Mouse (Mus musculus): ENCODE measurements around the gene Ankrd52. TPM values are rescaled to one million over a fixed set of nuclear protein-coding genes. Genes with fewer than 3 reads are reported as not detected.

Ankrd52 gene
- total RNA-seq, 1 experiment from 2014 or later: 8.9 TPM

- ATAC-seq (replicated peaks in 1 of 2; ENCODE audit: insufficient read depth in 1 of 2, low FRiP score in 2 of 2, low TSS enrichment in 1 of 2, low read depth in 1 of 2, poor library complexity in 2 of 2, severe bottlenecking in 2 of 2): no peak
These were observed 9.0 kb upstream of the Ankrd52 start for GRCm38 (mm10) chr10:128367899-128368401.

DNA sequence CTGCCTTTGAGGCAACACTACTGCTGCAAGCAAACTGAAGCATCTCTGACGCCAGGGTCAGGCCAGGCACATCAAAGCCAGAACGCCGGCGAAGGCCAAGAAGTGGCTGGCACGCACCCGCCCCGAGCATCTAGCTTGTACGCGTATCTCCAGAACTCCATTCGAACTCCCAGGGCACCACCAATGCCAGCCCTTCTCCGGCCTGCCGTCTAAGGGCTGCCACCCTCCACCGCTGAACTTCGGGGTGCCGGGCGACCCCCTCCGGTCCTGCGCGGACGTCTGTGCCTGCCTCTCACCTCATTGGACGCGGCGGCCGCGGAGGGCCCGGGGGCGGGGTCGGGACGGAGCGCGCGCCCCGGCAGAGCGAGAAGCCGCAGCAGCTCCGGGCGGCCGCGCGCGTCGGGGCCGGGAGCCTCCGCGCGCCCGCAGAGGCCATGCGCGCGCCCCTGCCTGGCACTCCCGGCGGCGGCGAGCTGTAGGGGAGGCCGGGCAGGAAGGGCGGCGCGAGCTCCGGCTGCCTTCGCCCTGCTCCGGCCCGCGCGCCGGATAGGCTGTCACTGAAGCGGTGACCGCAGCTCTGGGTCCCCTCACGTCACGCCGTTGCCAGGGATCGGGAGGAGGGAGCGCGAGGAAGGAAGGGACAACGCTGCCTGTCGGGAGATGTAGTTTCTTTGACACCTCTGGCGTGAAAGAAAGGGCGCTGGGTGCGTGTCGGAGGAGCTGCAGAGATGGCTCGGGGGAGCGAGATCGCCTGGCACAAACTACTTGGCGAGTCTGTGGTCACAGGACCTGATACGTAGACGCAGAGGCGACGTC is 8.3 kb upstream of the Ankrd52 start, which contains the start of gene Coq10a:
Gene Coq10a, minus strand, starts transcription at position 596 of the 816 bp plus-strand sequence.
- peak; percentile 89 to 94 for ATAC-seq (replicated peaks in 1 of 2; ENCODE audit: insufficient read depth in 1 of 2, low FRiP score in 2 of 2, low TSS enrichment in 1 of 2, low read depth in 1 of 2, poor library complexity in 2 of 2, severe bottlenecking in 2 of 2)

- no peak for ATAC-seq (replicated peaks in 1 of 2; ENCODE audit: insufficient read depth in 1 of 2, low FRiP score in 2 of 2, low TSS enrichment in 1 of 2, low read depth in 1 of 2, poor library complexity in 2 of 2, severe bottlenecking in 2 of 2)
These were observed 7.7 kb upstream of the Ankrd52 start for GRCm38 (mm10) chr10:128369218-128369543.

- ATAC-seq (replicated peaks in 1 of 2; ENCODE audit: insufficient read depth in 1 of 2, low FRiP score in 2 of 2, low TSS enrichment in 1 of 2, low read depth in 1 of 2, poor library complexity in 2 of 2, severe bottlenecking in 2 of 2): no peak
These were observed 7.3 kb upstream of the Ankrd52 start for GRCm38 (mm10) chr10:128369599-128369998.

GRCm38 (mm10) chr10:128370021-128370420 is 6.9 kb upstream of the Ankrd52 start:
- ATAC-seq (replicated peaks in 1 of 2; ENCODE audit: insufficient read depth in 1 of 2, low FRiP score in 2 of 2, low TSS enrichment in 1 of 2, low read depth in 1 of 2, poor library complexity in 2 of 2, severe bottlenecking in 2 of 2): no peak

GRCm38 (mm10) chr10:128370601-128371000 is 6.3 kb upstream of the Ankrd52 start:
- ATAC-seq (replicated peaks in 1 of 2; ENCODE audit: insufficient read depth in 1 of 2, low FRiP score in 2 of 2, low TSS enrichment in 1 of 2, low read depth in 1 of 2, poor library complexity in 2 of 2, severe bottlenecking in 2 of 2): no peak

DNA sequence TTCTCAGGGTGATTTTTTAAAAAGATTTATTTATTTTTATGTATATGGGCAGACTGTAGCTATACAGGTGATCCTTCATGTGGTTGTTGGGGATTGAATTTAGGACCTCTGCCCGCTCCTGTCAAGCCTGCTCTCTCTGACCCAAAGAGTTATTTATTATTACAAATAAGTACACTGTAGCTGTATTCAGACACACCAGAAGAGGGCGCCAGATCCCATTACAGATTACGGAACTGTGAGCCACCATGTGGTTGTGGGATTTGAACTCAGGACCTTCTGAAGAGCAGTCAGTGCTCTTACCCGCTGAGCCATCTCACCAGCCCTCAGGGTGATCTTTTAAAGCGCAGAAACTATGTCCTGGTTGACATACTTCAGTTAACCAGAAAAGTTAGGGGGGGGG is 4.8 kb upstream of the Ankrd52 start:
- no peak for ATAC-seq (replicated peaks in 1 of 2; ENCODE audit: insufficient read depth in 1 of 2, low FRiP score in 2 of 2, low TSS enrichment in 1 of 2, low read depth in 1 of 2, poor library complexity in 2 of 2, severe bottlenecking in 2 of 2)

DNA sequence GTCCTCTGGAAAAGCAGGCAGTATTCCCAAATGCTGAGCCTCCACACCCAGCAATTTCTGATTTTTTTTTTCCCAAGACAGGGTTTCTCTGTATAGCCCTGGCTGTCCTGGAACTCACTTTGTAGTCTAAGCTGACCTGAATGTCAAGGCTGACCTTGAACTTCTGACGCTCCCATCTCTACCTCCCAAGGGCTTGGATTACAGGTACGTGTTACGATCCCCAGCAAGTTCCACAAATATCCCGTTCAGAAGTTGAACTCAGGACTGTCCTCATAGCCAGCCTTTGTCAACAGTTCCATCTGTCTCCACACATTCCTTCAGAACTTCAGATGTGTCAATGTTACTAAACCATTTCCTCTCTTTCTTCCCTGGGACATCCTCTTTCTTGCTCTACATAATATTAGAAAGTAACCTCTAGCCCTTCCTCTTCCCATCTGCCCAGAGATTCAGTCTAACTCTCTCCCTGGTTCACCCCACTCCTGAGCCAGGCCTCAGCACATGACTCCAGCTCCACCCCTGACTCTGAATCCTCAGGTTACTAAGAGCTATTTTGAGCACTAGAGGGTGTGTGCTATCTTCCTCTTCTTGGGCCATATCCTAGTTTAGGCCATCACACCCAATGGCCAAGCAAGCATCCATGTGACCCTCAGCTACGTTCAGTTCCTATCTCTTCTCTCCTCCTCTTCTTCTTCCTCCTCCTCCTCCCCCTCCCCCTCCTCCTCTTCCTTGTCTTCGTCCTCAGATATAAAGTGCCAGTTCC is 3.7 kb upstream of the Ankrd52 start:
- no peak; a peak in 1 of 4 replicates for ATAC-seq (replicated peaks in 1 of 2; ENCODE audit: insufficient read depth in 1 of 2, low FRiP score in 2 of 2, low TSS enrichment in 1 of 2, low read depth in 1 of 2, poor library complexity in 2 of 2, severe bottlenecking in 2 of 2)

DNA sequence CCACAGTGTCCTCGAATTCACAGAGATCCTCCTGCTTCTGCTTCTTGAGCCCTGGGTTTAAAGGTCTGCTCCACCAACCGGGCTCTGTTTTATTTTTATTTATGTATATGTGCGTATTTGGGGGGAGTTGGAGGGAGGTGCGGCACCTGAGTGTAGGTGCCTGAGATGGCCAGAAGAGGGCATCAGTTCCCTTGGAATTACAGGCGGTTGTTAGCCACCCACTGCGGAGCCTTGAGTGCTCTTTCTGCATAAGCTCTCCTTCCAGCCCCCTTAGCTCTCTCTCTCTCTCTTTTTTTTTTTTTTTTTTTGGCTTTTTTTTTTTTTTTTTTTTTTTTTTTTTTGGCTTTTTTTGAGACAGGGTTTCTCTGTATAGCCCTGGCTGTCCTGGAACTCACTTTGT is 2.5 kb upstream of the Ankrd52 start:
- no peak for ATAC-seq (replicated peaks in 1 of 2; ENCODE audit: insufficient read depth in 1 of 2, low FRiP score in 2 of 2, low TSS enrichment in 1 of 2, low read depth in 1 of 2, poor library complexity in 2 of 2, severe bottlenecking in 2 of 2)

- no peak for ATAC-seq (replicated peaks in 1 of 2; ENCODE audit: insufficient read depth in 1 of 2, low FRiP score in 2 of 2, low TSS enrichment in 1 of 2, low read depth in 1 of 2, poor library complexity in 2 of 2, severe bottlenecking in 2 of 2)
These were observed 838 bp upstream of the Ankrd52 start for GRCm38 (mm10) chr10:128376099-128376454.

- ATAC-seq (replicated peaks in 1 of 2; ENCODE audit: insufficient read depth in 1 of 2, low FRiP score in 2 of 2, low TSS enrichment in 1 of 2, low read depth in 1 of 2, poor library complexity in 2 of 2, severe bottlenecking in 2 of 2): 0 out of 4 replicates have a peak, but pooled peaks of 1 of the 2 experiments have one; percentile 15
These were observed 466 bp downstream of the Ankrd52 start for GRCm38 (mm10) chr10:128377222-128377939.

GRCm38 (mm10) chr10:128377940-128378448 is 1.1 kb downstream of the Ankrd52 start:
- no peak for ATAC-seq (replicated peaks in 1 of 2; ENCODE audit: insufficient read depth in 1 of 2, low FRiP score in 2 of 2, low TSS enrichment in 1 of 2, low read depth in 1 of 2, poor library complexity in 2 of 2, severe bottlenecking in 2 of 2)

- ATAC-seq (replicated peaks in 1 of 2; ENCODE audit: insufficient read depth in 1 of 2, low FRiP score in 2 of 2, low TSS enrichment in 1 of 2, low read depth in 1 of 2, poor library complexity in 2 of 2, severe bottlenecking in 2 of 2): no peak
These were observed 1.5 kb downstream of the Ankrd52 start for GRCm38 (mm10) chr10:128378462-128378861.

- ATAC-seq (replicated peaks in 1 of 2; ENCODE audit: insufficient read depth in 1 of 2, low FRiP score in 2 of 2, low TSS enrichment in 1 of 2, low read depth in 1 of 2, poor library complexity in 2 of 2, severe bottlenecking in 2 of 2): no peak
These were observed 2.3 kb downstream of the Ankrd52 start for GRCm38 (mm10) chr10:128379260-128379659.

- ATAC-seq (replicated peaks in 1 of 2; ENCODE audit: insufficient read depth in 1 of 2, low FRiP score in 2 of 2, low TSS enrichment in 1 of 2, low read depth in 1 of 2, poor library complexity in 2 of 2, severe bottlenecking in 2 of 2): no peak
These were observed 3.6 kb downstream of the Ankrd52 start for GRCm38 (mm10) chr10:128380565-128380964.

GRCm38 (mm10) chr10:128382482-128382881 is 5.6 kb downstream of the Ankrd52 start:
- ATAC-seq (replicated peaks in 1 of 2; ENCODE audit: insufficient read depth in 1 of 2, low FRiP score in 2 of 2, low TSS enrichment in 1 of 2, low read depth in 1 of 2, poor library complexity in 2 of 2, severe bottlenecking in 2 of 2): no peak

DNA sequence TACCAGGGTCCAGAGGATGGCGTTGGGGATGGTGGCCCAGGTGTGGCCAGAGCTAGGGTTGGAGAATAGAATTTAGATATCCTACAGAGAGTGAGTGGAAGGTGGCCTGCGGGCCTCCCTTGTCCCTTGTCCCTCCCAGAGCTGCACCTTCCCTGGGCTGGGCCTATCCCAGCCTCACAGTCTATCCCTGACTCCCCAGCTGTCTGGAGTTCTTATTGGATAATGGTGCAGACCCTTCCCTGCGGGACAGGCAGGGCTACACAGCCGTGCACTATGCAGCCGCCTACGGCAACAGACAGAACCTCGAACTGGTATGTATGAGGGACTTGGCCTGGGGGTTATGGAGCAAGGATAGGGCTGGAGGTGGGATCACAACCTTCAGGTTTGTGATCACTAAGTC is 9.0 kb downstream of the Ankrd52 start:
- ATAC-seq (replicated peaks in 1 of 2; ENCODE audit: insufficient read depth in 1 of 2, low FRiP score in 2 of 2, low TSS enrichment in 1 of 2, low read depth in 1 of 2, poor library complexity in 2 of 2, severe bottlenecking in 2 of 2): no peak

- no peak for ATAC-seq (replicated peaks in 1 of 2; ENCODE audit: insufficient read depth in 1 of 2, low FRiP score in 2 of 2, low TSS enrichment in 1 of 2, low read depth in 1 of 2, poor library complexity in 2 of 2, severe bottlenecking in 2 of 2)
These were observed 12.0 kb downstream of the Ankrd52 start for GRCm38 (mm10) chr10:128388941-128389340.
